Mouse (Mus musculus) regulatory T cell (primary cell): ENCODE results near the gene Sdr9c7.
"Not testable (repeated sequence)": the region's sequence is repeated elsewhere in the genome, so short reads cannot be mapped to it uniquely, and the experiment has no call there.

Source experiments
- in situ Hi-C: fragments of 300-600 bp; cut with MboI, MseI; formaldehyde crosslinking; loops from one replicate; pipeline ENCODE4 v1.15.1; 2025; ENCODE audit warnings: high pct_unique_total_duplicates

Sdr9c7 gene

GRCm38 (mm10) chr10:127898218-127898617 is at the start of gene Sdr9c7:
Gene Sdr9c7 (plus strand): TSS chr10:127898518.
- in situ Hi-C loops = no loop called here

- in situ Hi-C loops = no loop called here
These were observed 48.7 kb upstream of the Sdr9c7 start, which contains the start of gene Rdh19 for GRCm38 (mm10) chr10:127849628-127850027. Gene Rdh19 (plus strand): TSS chr10:127849928.

GRCm38 (mm10) chr10:127856376-127856775 is 41.9 kb upstream of the Sdr9c7 start:
- in situ Hi-C loops = no loop called here

- in situ Hi-C loops = loop anchor here (10.0 kb wide), 1 partner anchor 770 kb away; no protein-coding TSS in a partner anchor
These were observed 33.4 kb upstream of the Sdr9c7 start for GRCm38 (mm10) chr10:127864931-127865330.

GRCm38 (mm10) chr10:127866232-127866631 is 32.1 kb upstream of the Sdr9c7 start, which contains the start of gene Rdh16f2:
Gene Rdh16f2 (plus strand): TSS chr10:127866474.
- in situ Hi-C loops = loop anchor here (10.0 kb wide), 1 partner anchor 771 kb away; no protein-coding TSS in a partner anchor

- in situ Hi-C loops = no loop called here
These were observed 25.8 kb upstream of the Sdr9c7 start for GRCm38 (mm10) chr10:127872484-127872883.

- in situ Hi-C loops = no loop called here
These were observed 20.6 kb upstream of the Sdr9c7 start for GRCm38 (mm10) chr10:127877681-127878080.

GRCm38 (mm10) chr10:127878262-127879057 is 19.9 kb upstream of the Sdr9c7 start:
- in situ Hi-C loops = no loop called here

GRCm38 (mm10) chr10:127879155-127879688 is 19.1 kb upstream of the Sdr9c7 start:
- in situ Hi-C loops = no loop called here

- in situ Hi-C loops = no loop called here
These were observed 17.3 kb upstream of the Sdr9c7 start for GRCm38 (mm10) chr10:127881041-127881440.

- in situ Hi-C loops = no loop called here
These were observed 11.8 kb upstream of the Sdr9c7 start for GRCm38 (mm10) chr10:127886551-127886950.

- in situ Hi-C loops = no loop called here
These were observed 11.3 kb upstream of the Sdr9c7 start for GRCm38 (mm10) chr10:127886971-127887370.

- in situ Hi-C loops = no loop called here
These were observed 9.7 kb upstream of the Sdr9c7 start, which contains the start of gene Rdh7 for GRCm38 (mm10) chr10:127888605-127889004. Gene Rdh7 (minus strand): TSS chr10:127888817.

GRCm38 (mm10) chr10:127891481-127891880 is 6.8 kb upstream of the Sdr9c7 start:
- in situ Hi-C loops = no loop called here

- in situ Hi-C loops = not testable (repeated sequence)
These were observed 4.9 kb upstream of the Sdr9c7 start for GRCm38 (mm10) chr10:127893163-127894022.

- in situ Hi-C loops = no loop called here
These were observed 1.6 kb upstream of the Sdr9c7 start for GRCm38 (mm10) chr10:127896705-127897104.

GRCm38 (mm10) chr10:127897506-127897905 is 812 bp upstream of the Sdr9c7 start:
- in situ Hi-C loops = no loop called here

- in situ Hi-C loops = no loop called here
These were observed 1.5 kb downstream of the Sdr9c7 start for GRCm38 (mm10) chr10:127899783-127900182.

GRCm38 (mm10) chr10:127901751-127902150 is 3.4 kb downstream of the Sdr9c7 start:
- in situ Hi-C loops = no loop called here

GRCm38 (mm10) chr10:127903116-127903515 is 4.8 kb downstream of the Sdr9c7 start:
- in situ Hi-C loops = no loop called here

- in situ Hi-C loops = no loop called here
These were observed 6.6 kb downstream of the Sdr9c7 start for GRCm38 (mm10) chr10:127904718-127905446.
